Mouse (Mus musculus) kidney, embryonic 16.5 days (tissue): ENCODE measurements around the gene Gnl2. TPM values are rescaled to one million over a fixed set of nuclear protein-coding genes. Genes with fewer than 3 reads are reported as not detected.

ENCODE experiments used
- ATAC-seq: fragments of 200-750 bp; cut with Nextera tagmentation; 2 replicates; pipeline ENCODE4 v1.8.0; 2017; ENCODE audit warnings: moderate TSS enrichment; ENCODE audit not compliant: low FRiP score, low TSS enrichment
- H3K27ac ChIP-seq: fragments of 300-500 bp; sonication (generic); 2 replicates; pipeline ENCODE4 v1.5.1; 2014; ENCODE audit warnings: low read length
- H3K27me3 ChIP-seq: fragments of 300-500 bp; sonication (generic); 2 replicates; pipeline ENCODE4 v1.6.1; 2014; ENCODE audit warnings: low read length, control low read depth, mixed read lengths; ENCODE audit not compliant: insufficient read depth
- H3K36me3 ChIP-seq: fragments of 300-500 bp; sonication (generic); 2 replicates; pipeline ENCODE4 v1.6.1; 2014; ENCODE audit warnings: low read length, control low read depth, mixed read lengths; ENCODE audit not compliant: insufficient read depth
- H3K4me1 ChIP-seq: fragments of 300-500 bp; sonication (generic); 2 replicates; pipeline ENCODE4 v1.6.1; 2014; ENCODE audit warnings: low read length, control low read depth, mixed read lengths; ENCODE audit not compliant: insufficient read depth
- H3K4me2 ChIP-seq: fragments of 300-500 bp; sonication (generic); replicated peaks from 2 replicates; pipeline ENCODE4 v1.6.1; 2014; ENCODE audit warnings: low read depth, low read length
- H3K4me3 ChIP-seq: fragments of 300-500 bp; sonication (generic); 2 replicates; pipeline ENCODE4 v1.5.1; 2014; ENCODE audit warnings: mild to moderate bottlenecking, low read length
- H3K9ac ChIP-seq: fragments of 300-500 bp; sonication (generic); replicated peaks from 2 replicates; pipeline ENCODE4 v1.6.1; 2014; ENCODE audit warnings: low read length
- H3K9me3 ChIP-seq: fragments of 300-500 bp; sonication (generic); 2 replicates; pipeline ENCODE4 v1.6.1; 2016; ENCODE audit warnings: low read length, control low read depth
- WGBS: fragments of 180-500 bp; shearing (Covaris S2); extraction: QIAGEN DNeasy Blood & Tissue Kit; methylation state at CpG from one replicate; pipeline ENCODE4 v1.1.7; 2014; 5-methylcytosine and 5-hydroxymethylcytosine counted together
- polyA plus RNA-seq: library from polyadenylated mRNA; unstranded; fragments of >200 nt; fragmentation: Nextera tagmentation; extraction: Ambion mirVana; gene quantifications from 2 replicates; pipeline ENCODE4 v1.2.1, GENCODE M21; 2015

The Gnl2 gene
- polyA plus RNA-seq, 1 experiment from 2014 or later, result 80.7 TPM

GRCm38 (mm10) chr4:125066490-125067370, 50.3 kb downstream of the Gnl2 start, which contains the start of gene Snip1:
TSS of gene Snip1 (plus strand) at chr4:125066672.
- Histone ChIP-seq H3K27ac (peak within 1 kb of the TSS; percentile 51), H3K9ac (peak within 1 kb of the TSS; percentile 93), H3K27me3 (no peaks in the 10 kb centered on the region), H3K4me1 (peaks cover 22% of the 10 kb centered on the region), H3K4me2 (peak within 1 kb of the TSS; percentile 90), H3K9me3 (no peaks in the 10 kb centered on the region), H3K36me3 (peaks cover 23% of the 10 kb centered on the region), H3K4me3 (peak within 1 kb of the TSS; percentile 78)
- under 1% methylated on average over 76 of the region's 78 CpGs for WGBS
- ATAC-seq, result peak; percentile 93

- H3K27ac ChIP-seq, result no peak overlapping the region
- no peaks in the 10 kb centered on the region for H3K27me3 ChIP-seq
- 89% methylated on average over 2 of the region's 2 CpGs for WGBS
- no peak overlapping the region for H3K4me3 ChIP-seq
- ATAC-seq, result no peak
- peaks cover 38% of the 10 kb centered on the region for H3K36me3 ChIP-seq
- H3K4me1 ChIP-seq, result no peaks in the 10 kb centered on the region
- no peak overlapping the region for H3K4me2 ChIP-seq
- H3K9me3 ChIP-seq, result no peaks in the 10 kb centered on the region
- H3K9ac ChIP-seq, result no peak overlapping the region
Measured at GRCm38 (mm10) chr4:125077700-125078099, 61.3 kb downstream of the Gnl2 start.

DNA sequence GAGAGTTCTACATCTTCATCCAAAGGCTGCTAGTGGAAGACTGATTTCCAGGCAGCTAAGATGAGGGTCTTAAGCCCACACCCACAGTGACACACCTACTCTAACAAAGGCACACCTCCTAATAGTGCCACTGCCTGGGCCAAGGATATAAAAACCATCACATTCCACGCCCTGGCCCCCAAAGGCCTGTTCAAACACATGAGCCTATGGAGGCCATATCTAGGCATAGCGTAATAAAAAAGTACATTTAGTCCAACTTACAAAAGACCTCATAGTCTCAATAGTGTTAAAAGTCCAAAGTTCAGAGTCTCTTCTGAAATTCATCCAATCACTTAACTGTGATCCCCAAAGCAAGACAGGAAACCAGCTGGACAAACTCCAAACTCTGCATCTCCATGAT, 62.3 kb downstream of the Gnl2 start:
- H3K4me2 ChIP-seq, result no peak overlapping the region
- H3K36me3 ChIP-seq, result peaks cover 32% of the 10 kb centered on the region
- no peak overlapping the region for H3K27ac ChIP-seq
- 96% methylated on average over 2 of the region's 2 CpGs for WGBS
- H3K9me3 ChIP-seq, result no peaks in the 10 kb centered on the region
- no peak overlapping the region for H3K4me3 ChIP-seq
- H3K4me1 ChIP-seq, result no peaks in the 10 kb centered on the region
- H3K27me3 ChIP-seq, result no peaks in the 10 kb centered on the region
- no peak overlapping the region for H3K9ac ChIP-seq
- ATAC-seq, result no peak

GRCm38 (mm10) chr4:125084403-125085345, 68.3 kb downstream of the Gnl2 start, which contains the start of gene Meaf6:
TSS of gene Meaf6 (plus strand) at chr4:125085134.
- Histone ChIP-seq H3K4me1 (peaks cover 10% of the 10 kb centered on the region), H3K36me3 (peaks cover 17% of the 10 kb centered on the region), H3K9me3 (no peaks in the 10 kb centered on the region), H3K4me3 (peak within 1 kb of the TSS; percentile 88), H3K27ac (peak within 1 kb of the TSS; percentile 99), H3K9ac (peak within 1 kb of the TSS; percentile 95), H3K27me3 (no peaks in the 10 kb centered on the region), H3K4me2 (peak within 1 kb of the TSS; percentile 88)
- peak; percentile 91 for ATAC-seq
- WGBS, result 1% methylated on average over 59 of the region's 63 CpGs

- H3K27me3 ChIP-seq, result no peaks in the 10 kb centered on the region
- under 1% methylated on average over 30 of the region's 45 CpGs for WGBS
- peak; percentile 95 for ATAC-seq
Measured at GRCm38 (mm10) chr4:125085346-125085841, 69.0 kb downstream of the Gnl2 start.

DNA sequence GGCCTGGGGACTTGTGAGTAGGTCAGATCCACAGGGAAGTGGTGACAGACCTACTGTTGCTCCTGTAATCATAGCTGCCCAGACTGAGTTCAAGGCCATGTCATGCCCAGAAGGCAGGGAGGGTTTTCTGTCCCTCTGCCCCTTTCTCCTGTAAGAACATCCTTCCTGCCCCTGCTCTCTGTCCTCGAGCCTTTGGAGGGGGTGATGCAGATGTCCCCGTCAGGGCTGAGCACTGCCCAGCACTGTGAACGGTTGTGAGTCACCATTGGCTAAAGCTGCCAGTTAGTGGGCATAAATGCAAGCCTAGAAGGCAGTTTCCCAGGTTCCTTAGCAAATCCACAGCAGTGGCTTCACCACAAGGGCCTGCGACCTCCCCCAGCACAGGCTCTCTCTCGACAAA, 76.6 kb downstream of the Gnl2 start:
- H3K36me3 ChIP-seq, result peaks cover 30% of the 10 kb centered on the region
- H3K4me2 ChIP-seq, result no peak overlapping the region
- no peak for ATAC-seq
- no peaks in the 10 kb centered on the region for H3K27me3 ChIP-seq
- no peak overlapping the region for H3K9ac ChIP-seq
- no peaks in the 10 kb centered on the region for H3K4me1 ChIP-seq
- H3K9me3 ChIP-seq, result peaks cover 4% of the 10 kb centered on the region; the same call in 1 of the 2 replicates
- no peak overlapping the region for H3K27ac ChIP-seq
- 85% methylated on average over 5 of the region's 5 CpGs for WGBS
- no peak overlapping the region for H3K4me3 ChIP-seq

More at GRCm38 (mm10) chr4:125085346-125085841, 69.0 kb downstream of the Gnl2 start:
- Histone ChIP-seq H3K4me2 (peak overlapping the region; percentile 88), H3K4me3 (peak overlapping the region; percentile 88), H3K27ac (peak overlapping the region; percentile 99), H3K4me1 (peaks cover 10% of the 10 kb centered on the region), H3K36me3 (peaks cover 23% of the 10 kb centered on the region), H3K9me3 (no peaks in the 10 kb centered on the region), H3K9ac (peak overlapping the region; percentile 95)

DNA sequence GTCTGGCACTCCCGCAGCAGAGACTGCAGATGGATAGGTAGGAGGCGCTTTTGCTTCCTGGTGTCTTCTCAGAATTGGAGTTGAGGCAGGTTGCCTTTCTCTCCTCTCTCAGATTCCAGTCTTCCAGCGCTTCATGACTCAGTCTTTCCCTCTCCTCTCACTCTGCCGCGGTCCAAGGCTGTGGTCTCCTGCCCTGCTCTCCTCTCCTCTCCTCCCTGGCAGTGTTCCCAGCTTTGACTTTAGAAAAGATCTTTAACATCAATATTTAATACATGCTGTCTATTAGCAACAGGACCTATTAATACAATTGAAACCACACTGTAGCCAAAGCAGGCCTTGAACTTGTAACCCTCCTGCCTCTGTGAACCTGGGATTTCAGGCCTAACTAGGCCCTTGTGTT, 79.7 kb downstream of the Gnl2 start:
- H3K9me3 ChIP-seq, result peaks cover 4% of the 10 kb centered on the region; the same call in 1 of the 2 replicates
- WGBS, result 90% methylated on average over 5 of the region's 5 CpGs
- no peak overlapping the region for H3K9ac ChIP-seq
- H3K27me3 ChIP-seq, result no peaks in the 10 kb centered on the region
- peaks cover 11% of the 10 kb centered on the region for H3K36me3 ChIP-seq
- H3K4me3 ChIP-seq, result no peak overlapping the region
- H3K4me2 ChIP-seq, result no peak overlapping the region
- no peak overlapping the region for H3K27ac ChIP-seq
- no peaks in the 10 kb centered on the region for H3K4me1 ChIP-seq
- no peak for ATAC-seq

DNA sequence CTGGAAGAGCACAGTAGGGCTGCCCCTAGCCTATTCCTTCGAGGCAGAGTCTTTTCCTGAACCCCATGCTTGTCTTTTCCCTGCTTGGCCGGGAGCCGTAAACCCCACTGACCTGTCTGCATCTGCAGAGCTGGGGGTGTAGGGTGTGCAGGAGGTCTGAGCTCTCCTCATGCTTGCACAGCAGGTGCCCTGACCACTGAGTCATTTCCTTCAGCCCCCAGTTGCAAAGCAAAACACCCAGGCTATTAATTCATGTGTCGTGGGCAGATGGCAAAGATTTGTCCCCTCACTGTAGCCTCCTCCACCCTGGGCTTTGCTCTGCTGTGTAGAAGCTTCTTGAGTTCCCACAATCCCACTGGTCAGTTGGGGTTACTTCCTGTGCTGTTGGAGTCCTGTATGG, 81.0 kb downstream of the Gnl2 start:
- Histone ChIP-seq H3K4me1 (no peaks in the 10 kb centered on the region), H3K27me3 (no peaks in the 10 kb centered on the region), H3K9ac (no peak overlapping the region), H3K4me2 (no peak overlapping the region), H3K27ac (no peak overlapping the region), H3K4me3 (no peak overlapping the region), H3K9me3 (no peaks in the 10 kb centered on the region), H3K36me3 (peaks cover 4% of the 10 kb centered on the region)
- ATAC-seq, result no peak
- WGBS, result 47% methylated on average over 4 of the region's 4 CpGs

DNA sequence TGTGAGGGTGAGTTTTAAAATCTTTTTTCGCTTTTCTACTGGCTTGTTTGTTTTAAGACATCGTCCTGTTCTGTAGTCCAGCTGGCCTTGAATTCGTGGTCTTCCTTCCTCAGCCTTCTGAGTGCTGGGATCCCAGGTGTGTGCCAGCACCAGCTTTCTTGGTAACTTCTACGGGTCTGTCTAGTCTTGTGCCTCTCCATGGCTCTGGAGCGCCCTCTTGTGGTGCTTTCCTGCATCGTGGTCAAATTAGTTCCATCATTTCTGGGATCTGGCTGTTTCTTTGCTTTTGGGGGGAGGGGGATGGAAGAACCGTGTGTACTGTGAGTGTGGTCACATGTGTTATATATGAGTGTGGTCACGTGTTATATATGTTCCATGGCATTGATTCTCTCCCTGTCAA, 83.1 kb downstream of the Gnl2 start:
- Histone ChIP-seq H3K9ac (no peak overlapping the region), H3K4me3 (no peak overlapping the region), H3K36me3 (peaks cover 23% of the 10 kb centered on the region), H3K4me1 (no peaks in the 10 kb centered on the region), H3K27me3 (no peaks in the 10 kb centered on the region), H3K9me3 (no peaks in the 10 kb centered on the region), H3K27ac (no peak overlapping the region), H3K4me2 (no peak overlapping the region)
- WGBS, result 10% methylated on average over 8 of the region's 8 CpGs
- peak; percentile 69; the same call in 1 of the 2 replicates for ATAC-seq
